Mouse (Mus musculus): ENCODE data around the gene Bcl2.
"Not testable (repeated sequence)": the region's sequence is repeated elsewhere in the genome, so short reads cannot be mapped to it uniquely, and the experiment has no call there.

Bcl2 gene

DNA sequence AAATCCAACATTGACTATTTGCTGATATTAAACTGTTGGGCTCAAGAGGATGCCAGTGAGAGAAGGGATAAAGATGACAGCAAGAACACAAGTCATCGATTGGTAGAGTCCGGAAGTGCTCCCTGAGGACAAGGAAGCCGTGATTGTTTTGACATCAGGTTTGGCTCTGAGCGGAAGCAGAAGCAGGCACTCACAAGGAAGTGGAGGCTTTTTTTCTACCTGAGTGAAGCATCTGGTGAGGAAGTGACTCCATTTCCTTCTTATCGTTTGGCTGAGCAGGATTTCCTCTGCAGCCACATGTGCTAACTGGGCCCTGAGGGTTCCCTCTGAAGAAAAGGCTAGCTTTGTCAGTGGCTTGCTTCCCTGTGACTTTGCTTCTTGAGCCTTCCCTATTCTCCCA, 165.0 kb downstream of the Bcl2 start:
- no peak for DNase-seq

DNA sequence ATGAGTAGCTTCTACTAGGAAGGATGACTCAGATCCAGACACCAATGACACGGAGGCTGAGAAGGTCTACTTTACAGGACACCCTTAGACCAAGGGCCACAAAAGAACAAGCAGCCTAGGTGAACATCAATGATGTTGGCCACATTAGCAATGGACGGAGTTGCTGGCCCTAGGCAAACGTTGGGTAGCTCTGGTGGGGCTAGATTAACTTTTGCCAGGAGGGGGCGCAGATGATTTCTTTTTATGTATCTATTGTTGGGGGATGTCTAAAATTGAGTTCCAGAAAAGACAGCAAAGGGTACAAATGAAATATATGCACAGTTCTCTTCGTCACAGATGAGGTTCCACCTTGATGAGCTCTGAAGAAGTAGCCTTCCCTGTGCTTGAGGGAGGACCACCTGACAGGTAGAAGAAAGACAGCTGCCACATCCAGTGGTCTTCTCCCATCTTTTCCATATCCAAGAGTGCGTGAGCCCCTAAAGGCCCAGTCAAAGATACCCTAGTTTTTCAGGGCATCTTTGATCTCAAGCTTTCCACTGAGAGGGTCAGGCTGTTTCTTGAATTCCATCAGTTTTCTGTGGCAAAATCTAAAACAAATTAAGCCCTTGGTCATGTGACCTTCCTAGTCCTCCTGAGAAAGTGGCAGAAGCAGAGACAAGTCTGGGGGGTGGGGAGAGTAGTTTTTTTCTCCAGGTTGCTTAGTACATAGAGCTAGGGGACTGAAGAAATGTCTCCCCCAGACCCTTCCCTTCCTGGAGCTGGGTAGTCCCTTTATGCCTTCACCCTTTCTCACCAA, 169.1 kb downstream of the Bcl2 start:
- peak; percentile 23 for DNase-seq

DNA sequence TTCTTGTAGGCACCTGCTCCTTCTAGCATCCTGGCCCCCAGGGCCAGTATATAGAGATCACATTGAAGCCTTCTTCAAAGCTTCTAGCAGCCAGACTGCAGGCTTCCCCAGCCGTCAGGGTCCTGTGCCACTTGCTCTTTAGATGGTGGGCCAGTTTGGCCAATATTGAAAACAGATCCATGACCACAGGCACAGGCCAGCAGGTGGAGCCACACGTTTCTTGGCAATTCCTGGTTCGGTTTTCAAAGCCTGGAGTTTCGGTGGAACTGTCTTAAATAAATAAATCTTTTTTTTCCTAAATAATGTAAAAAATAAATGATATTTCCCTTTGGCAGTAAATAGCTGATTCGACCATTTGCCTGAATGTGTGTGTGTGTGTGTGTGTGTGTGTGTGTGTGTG, 171.3 kb downstream of the Bcl2 start:
- DNase-seq, result peak; percentile 13

- DNase-seq, result no peak
Measured at GRCm38 (mm10) chr1:106541851-106542250, 172.2 kb downstream of the Bcl2 start.

DNA sequence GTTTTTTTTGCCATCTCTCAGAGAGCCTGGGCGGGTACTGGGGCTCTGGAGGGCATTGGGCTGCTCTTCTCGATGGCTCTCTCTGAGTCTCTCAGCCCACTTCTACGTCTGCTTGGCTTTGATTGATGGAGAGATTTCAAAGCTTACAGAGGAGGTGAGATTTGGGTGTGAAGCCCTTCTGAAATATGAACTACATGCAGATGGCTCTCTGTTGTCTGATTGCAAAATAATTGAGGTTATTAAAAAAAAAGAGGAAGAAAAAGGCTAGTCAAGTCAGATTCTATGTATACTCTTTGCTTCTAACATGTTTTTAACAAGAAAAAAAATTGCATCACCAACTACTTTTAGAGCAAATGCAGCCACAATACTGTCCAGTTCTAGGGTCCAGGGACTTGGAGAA, 173.9 kb downstream of the Bcl2 start:
- no peak for DNase-seq

GRCm38 (mm10) chr1:106539029-106539428, 175.0 kb downstream of the Bcl2 start:
- no peak for DNase-seq

DNA sequence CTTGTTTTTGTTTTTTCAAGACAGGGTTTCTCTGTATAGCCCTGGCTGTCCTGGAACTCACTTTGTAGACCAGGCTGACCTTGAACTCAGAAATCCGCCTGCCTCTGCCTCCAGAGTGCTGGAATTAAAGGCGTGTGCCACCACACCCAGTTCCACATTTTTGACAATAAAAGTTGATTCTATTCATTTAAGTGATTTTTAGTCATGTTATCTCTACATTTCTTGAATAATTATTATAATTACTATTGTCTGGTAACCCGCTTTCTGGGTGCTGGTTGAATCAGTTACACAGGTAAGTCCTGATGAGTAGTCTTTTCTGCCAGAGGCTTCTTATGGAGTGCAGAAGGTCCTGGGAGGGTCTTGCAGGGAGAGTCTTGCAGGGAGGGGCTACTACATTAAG, 179.2 kb downstream of the Bcl2 start:
- not testable (repeated sequence) for DNase-seq

GRCm38 (mm10) chr1:106529570-106529969, 184.5 kb downstream of the Bcl2 start:
- no peak for DNase-seq

GRCm38 (mm10) chr1:106527537-106527936, 186.5 kb downstream of the Bcl2 start:
- no peak for DNase-seq

- DNase-seq, result peak; percentile 7
Measured at GRCm38 (mm10) chr1:106526751-106527150, 187.3 kb downstream of the Bcl2 start.

DNA sequence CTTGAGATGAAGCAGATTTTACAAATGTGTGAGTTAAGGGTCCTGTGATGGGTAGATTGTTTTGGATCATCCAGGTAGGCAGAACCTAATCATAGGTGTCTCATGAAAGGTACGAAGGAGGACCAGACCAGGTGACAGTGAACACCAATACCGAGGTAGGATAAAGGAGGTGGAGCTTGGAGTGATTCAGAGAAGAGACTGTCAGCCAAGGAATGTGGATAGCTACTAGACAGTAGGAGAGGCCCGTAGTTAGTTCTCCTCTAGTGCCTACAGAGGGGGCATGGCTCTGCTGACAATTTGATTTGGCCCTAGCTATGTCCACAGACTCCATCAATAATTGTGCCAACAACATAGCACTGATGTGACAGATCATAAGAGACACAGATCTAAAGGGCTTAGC, 188.0 kb downstream of the Bcl2 start:
- no peak for DNase-seq

GRCm38 (mm10) chr1:106523741-106524140, 190.3 kb downstream of the Bcl2 start:
- DNase-seq, result no peak

GRCm38 (mm10) chr1:106523009-106523408, 191.1 kb downstream of the Bcl2 start:
- no peak for DNase-seq

- DNase-seq, result no peak
Measured at GRCm38 (mm10) chr1:106517591-106518177, 196.4 kb downstream of the Bcl2 start.

- DNase-seq, result no peak
Measured at GRCm38 (mm10) chr1:106517099-106517498, 197.0 kb downstream of the Bcl2 start.

DNA sequence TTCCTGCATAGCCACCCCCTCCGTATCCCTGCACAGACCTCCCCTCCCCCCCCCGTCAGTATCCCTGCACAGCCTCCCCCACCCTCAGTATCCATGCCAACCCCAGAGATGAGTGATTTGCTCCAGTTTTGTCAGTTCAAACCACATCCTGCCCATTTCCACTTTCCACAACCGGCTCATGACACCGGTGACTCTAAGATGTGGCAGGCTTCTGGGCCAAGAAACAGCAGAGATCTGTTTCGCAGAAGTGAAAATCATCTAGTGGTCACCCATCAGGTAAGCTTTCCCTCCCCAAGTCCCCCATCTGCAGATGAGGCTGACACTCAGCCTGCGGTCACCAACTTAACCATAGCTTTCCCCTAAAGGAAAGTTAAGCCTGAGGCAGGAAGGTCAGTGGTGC, 198.5 kb downstream of the Bcl2 start:
- no peak for DNase-seq

- DNase-seq, result no peak
Measured at GRCm38 (mm10) chr1:106513890-106514643, 200.0 kb downstream of the Bcl2 start.

- DNase-seq, result no peak
Measured at GRCm38 (mm10) chr1:106513481-106513880, 200.6 kb downstream of the Bcl2 start.

DNA sequence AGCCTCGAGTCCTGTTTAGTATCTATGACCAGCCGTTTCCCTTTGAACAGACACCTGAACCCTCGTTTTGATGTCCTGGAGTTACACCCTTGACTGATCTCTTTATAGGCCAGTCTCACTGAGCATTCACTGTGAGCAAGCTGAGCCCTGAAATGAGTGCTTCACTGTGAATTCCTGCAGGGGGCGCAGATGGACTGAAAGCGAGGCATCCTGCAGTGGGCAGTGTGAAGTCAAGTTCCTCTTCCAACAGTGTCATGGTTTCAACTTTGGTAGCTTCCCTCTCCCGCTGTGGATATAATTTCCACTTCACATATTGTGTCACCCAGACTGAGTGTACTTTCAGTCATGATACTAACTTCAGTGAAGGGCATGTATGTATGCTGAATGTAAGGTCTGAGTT, 202.5 kb downstream of the Bcl2 start:
- peak; percentile 41 for DNase-seq

GRCm38 (mm10) chr1:106507556-106507955, 206.5 kb downstream of the Bcl2 start:
- DNase-seq, result no peak

DNA sequence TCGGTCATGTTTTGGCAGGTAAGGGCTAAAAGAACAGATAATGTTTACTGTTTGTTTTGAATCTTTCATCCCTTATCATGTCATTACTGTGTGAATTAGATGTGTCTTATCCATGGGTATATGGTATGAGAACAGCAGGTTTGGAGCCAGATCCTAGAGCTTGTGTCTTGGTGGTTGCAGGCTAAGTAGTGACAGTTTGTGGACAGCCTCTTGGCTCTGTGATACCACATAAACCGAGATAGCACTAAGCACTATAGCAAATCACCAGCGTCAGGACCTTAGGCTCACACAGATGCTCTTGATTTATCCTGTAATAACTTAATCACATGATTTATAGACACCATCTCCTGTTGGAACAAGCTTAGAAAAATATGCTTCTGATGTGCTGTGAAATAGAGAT, 210.2 kb downstream of the Bcl2 start:
- no peak for DNase-seq

- DNase-seq, result no peak
Measured at GRCm38 (mm10) chr1:106503407-106503806, 210.7 kb downstream of the Bcl2 start.

GRCm38 (mm10) chr1:106497999-106498398, 216.1 kb downstream of the Bcl2 start:
- no peak for DNase-seq
